Mouse (Mus musculus) heart, adult 9 months (tissue): ENCODE results near the gene Gabpa.

Experiments used
- DNase-seq, 2 experiments: peaks; one replicate each; pipeline ENCODE4 v3.0.0; 2022; ENCODE audit warnings: low spot score in 2 of 2

Gene Gabpa

DNA sequence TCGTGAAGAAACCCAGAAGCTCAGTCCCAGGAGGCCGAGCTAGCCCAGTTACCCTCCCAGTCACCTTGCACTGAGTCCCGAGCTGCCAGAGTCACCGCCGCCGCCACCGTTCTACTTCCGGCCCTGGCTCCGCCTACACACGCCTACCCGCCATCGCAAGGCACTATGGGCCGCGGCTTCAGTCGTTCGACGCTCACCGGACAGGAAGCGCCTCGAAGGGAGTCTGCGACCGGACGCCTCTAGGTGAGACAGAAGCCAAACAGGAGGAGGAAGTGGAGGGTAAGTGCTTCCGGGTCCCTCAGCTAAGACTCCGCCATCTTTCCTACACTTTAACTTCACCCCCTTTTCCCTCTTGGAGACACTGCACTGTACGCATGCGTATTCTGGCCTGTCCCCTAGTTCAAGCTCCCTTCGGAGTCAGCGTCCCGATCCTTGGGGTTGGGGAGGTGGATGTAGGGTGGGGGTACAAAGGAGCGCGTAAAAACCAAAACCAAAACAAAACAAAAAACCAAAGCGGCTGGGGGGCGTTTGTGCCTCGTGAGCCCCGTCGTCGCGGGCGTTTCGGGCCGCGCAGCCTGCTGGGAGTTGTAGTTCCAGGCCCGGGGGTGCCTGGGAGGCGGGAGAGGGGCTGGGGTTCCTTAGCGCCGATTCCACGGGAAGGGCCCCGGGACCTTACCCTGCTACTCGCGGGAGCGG, at the start of gene Gabpa:
TSS of gene Gabpa (plus strand) at position 181 of the 696 bp plus-strand sequence.
- peak; percentile 94 to 96 for DNase-seq

DNA sequence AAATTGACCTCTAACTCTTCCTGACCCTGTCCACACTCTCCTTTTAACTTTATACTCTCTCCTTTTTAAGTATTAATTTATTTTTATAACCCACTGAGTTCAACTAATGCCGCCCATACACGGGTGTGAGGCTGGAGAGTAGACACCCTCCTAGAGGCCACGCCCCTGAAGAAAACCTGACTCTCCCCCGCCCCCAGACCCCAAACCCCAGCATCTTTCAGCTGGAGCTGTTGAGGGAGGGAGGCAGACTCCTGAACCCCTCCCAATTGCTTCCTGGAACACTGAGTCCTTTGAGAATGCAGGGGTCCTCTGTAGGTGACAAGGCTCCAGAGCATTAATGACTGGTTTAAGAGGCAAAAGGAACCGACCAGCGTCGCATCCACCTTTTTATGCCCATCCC, 49.8 kb upstream of the Gabpa start:
- no peak for DNase-seq

DNA sequence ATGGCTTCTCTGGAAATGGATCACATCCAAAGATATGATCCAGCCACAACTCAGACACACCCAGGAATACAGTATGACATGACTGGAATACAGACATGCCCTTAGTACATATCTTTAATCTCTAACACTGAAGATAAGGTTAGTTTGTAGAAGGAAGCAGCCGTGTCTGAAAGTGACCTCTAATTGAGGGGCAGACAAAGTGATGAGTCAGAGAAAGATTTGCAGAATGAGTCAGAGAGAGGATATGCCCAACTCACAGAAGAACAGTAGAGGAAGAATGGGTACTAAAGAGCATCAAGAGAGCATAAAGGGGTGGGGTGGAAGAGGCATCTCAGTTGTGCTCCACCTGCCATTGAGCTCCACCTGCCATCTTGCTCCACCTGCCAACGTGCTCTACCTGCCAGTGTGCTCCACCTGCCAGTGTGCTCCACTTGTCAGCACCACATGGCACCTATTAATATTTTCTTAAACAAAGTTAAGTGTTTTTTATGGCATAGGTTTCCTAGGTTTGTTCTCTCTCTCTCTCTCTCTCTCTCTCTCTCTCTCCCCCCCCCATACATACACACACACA, 44.0 kb upstream of the Gabpa start:
- DNase-seq = no peak

DNA sequence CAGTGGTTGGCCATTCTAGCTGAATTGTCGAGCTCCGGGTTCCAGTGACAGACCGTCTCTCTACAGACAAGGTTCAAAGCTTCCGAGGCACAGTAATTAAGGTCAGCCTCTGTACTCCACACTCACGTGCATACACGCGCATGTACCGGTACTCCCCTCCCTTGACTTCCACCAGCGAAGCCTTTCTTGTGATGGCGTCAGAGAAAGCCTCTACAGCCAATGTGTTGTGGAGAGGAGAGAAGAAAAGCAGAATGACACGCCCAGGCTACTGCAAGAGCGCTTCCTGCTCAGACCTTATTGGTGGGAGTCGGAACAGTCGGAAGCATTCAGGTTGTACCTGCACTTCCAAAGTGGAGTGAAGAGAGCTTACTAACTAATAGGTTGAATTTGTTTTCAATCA, 41.3 kb upstream of the Gabpa start:
- no peak for DNase-seq

DNA sequence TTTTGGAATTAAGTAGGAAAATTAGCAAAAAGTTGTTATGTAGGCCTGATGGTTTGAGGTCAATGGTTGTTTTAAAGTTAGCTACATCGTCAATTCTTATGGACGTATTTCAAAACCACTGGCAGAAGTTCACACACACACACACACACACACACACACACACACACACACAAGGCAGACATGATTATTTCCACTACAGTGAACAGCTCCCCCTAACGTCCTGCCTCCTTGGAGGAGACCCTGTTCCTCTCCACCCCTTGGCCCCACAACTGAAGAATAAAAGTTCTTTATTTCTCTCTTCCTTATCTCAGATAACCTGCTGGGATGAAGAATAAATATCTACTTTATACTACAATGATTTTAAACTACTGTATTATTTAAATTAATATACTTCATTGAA, 39.4 kb upstream of the Gabpa start:
- no peak for DNase-seq

DNA sequence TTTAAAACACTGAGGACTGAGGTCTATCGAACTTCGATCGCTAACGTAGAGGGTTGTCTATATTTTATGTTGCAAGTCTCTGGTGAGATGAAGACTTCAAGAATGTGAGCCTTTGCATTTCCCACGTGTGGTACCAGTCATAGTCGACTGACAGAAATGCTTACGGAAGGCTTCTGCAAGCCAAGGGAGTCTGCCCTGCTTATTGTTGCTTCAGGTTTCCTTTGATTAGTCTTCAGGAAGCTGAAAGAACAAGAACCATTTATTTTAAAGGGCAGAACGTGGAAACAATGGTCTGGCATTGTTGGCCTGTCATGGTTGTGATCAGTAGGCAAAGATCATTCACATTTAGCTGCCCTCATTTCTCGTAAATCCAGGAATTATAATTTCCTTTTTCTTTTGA, 38.0 kb upstream of the Gabpa start:
- DNase-seq = no peak

DNA sequence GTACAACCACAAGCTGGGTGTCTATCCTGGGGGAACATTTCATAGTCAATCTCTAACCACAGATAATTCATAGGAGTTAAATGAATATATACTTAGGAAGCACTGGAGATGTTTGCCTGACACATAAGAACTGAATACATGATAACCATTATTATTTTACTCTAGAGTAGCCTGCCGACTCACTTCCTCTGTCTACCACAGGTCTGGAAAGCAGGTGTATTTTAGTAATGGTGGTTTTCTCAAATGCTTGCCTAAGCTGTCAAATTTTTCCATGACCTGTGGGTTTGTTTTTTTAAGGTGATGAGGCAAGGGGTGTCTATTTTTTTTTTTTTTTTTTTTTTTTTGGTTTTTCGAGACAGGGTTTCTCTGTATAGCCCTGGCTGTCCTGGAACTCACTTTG, 34.7 kb upstream of the Gabpa start:
- DNase-seq = no peak

DNA sequence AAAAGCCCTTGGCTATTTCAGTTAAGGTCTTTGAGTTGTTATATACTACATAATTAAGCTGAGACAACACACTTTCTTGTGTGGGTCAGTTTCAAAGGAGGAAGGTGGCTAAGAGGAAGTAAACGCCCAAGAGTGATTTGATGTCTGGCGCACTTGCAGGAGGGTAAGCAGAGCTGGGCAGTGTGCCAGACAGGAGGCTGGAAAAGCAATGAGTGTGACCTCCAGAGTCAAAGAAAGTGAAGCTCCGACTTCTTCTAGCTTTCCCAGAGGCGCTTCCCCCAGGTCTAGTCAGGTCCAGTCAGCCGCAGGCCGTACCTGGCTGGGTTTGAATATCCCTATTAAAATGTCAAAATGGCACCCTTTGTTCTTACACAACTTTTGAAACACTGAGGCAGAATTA, 32.5 kb upstream of the Gabpa start:
- DNase-seq = peak; percentile 79

DNA sequence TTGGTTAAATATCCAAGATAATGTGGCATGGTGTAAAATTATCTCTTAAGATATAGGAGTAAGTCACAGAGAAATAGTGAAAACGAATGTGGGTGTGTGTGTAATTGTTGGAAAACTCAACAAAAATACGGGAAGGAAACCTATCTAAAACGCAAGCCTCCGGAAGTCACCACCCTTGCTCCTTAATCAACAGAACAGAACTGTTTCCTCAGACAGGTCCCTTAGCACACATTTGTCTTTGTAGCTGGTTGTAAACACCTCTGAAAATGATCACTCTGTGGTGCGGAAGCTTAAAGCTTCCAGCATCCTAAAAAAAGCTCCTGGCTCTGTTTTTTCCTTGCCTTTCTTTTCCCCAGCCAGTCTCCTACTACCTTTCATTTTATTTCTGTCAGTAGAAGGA, 29.9 kb upstream of the Gabpa start:
- peak; percentile 55 to 75 for DNase-seq

DNA sequence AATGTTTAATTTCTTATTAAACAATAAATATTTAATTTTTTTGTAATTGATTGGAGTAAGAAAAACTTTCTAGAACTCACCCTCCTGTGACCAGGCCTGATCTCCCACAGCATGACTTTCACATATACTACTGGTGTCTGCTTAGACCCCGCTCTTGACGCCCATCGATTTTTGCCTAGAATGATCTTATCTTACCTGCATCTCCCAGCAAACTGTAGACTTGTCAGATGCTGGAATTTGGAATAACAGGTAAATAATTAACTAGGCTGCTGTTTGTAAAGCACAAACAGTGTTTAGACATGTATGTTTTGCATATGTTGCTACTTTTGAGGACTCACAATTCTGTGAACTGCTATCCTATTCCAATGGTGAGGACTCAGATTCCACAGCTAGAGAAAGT, 28.6 kb upstream of the Gabpa start:
- no peak for DNase-seq

DNA sequence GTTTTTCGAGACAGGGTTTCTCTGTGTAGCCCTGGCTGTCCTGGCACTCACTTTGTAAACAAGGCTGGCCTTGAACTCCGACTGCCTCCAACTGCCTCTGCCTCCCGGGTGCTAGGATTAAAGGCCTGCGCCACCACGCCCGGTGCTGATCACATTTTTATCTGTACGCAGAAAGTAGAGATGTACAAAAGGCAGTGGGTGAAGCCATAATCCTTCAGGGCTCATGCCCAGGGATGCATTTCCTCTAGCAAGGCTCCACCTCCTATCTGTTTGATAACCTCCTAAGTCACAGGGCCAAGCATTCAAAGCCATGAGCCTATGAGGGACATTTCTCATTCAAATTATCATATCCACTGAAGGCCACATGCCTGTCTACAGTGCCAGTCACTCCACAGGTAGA, 26.9 kb upstream of the Gabpa start:
- DNase-seq = no peak

DNA sequence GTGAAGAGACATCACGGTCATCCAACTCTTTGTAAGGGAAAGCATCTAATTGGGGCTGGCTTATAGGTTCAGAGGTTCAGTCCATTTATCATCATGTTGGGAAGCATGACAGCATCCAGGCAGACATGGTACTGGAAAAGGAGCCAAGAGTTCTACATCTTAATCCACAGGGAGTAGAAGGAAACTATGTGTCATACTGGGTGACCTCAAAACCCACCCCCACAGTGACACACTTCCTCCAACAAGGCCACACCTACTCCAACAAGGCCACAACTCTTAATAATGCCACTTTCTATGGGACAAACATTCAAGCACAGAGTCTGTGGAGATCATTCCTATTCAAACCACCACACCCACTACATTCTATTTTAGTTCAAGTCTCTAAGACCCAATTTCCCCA, 24.5 kb upstream of the Gabpa start:
- peak in 1 of 2 experiments; percentile 31 for DNase-seq

DNA sequence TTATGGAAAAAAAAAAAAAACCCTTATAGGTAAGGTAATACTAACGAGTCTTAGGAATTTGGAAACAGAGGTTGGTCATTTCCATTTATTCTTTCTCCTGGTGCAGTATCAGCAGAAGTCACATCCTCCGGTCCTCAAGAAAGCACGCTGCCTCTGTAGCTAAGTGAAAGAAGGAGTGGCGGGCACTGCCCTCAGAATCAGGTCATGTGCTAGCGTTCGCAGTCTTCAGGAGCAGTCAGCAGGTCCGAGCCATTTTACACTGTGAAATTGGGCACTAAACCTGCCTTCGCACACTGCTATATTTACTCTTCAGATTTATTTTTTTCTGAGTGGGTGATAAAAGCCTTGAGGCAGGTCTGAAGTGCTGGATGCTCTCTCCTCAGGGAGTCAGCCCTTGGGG, 20.9 kb upstream of the Gabpa start:
- DNase-seq = no peak

DNA sequence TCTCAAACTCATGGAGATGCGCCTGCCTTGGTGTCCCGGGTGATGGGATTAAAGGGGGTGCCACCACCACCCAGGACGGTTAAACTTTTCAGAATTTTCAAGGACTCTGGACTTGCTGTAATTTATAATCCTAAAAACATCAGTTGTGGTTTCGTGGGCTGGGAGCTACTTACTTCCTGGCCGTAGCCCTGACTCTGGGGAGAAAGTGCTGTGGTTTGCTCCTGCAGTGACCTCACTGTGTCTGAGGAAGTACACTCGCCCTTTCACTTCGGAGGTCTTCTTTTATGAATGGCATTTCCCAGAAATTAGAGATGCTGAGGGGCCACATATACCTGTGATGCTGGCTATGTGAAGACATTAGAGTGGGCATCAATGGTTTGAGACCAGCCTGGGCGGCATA, 20.2 kb upstream of the Gabpa start:
- no peak for DNase-seq

DNA sequence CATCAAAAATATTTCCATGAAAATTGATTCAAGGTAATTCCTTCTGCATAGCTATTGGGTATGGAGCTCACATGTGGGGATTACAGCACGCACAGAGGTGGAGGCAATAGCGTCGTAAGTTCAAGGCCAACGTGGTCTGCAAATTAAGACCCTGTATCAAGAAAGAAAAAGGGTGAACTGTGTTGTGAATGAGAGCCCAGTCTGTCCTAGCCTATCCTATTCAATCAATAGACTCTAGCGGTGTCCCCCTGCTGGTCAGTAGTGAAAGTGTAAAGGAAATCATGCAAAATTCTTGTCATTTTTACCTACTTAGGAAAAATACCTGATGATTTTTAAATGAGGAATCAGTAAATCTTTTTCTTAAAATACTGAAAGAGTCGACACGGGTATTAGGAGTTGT, 17.3 kb upstream of the Gabpa start:
- DNase-seq = peak in 1 of 2 experiments; percentile 32

DNA sequence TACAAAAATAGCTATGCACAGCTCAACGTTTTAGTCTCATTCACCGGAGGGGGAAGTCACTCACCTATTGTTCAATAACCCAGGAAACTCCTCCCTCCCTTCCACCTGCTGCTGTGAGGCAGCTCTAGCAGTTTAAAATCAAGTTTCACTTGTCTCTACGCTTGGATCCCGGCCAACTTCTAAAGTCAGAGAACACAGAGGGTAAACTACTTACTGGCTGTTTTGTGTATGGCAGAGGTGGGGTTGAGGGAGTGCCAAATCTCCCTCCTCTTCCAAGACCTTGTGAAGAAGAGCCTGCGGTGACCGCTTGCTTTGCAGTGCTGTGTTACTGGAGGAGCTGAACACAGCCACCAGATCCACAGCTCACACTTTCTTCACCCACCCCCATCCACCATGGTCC, 9.7 kb upstream of the Gabpa start:
- DNase-seq = peak; percentile 81 to 91

DNA sequence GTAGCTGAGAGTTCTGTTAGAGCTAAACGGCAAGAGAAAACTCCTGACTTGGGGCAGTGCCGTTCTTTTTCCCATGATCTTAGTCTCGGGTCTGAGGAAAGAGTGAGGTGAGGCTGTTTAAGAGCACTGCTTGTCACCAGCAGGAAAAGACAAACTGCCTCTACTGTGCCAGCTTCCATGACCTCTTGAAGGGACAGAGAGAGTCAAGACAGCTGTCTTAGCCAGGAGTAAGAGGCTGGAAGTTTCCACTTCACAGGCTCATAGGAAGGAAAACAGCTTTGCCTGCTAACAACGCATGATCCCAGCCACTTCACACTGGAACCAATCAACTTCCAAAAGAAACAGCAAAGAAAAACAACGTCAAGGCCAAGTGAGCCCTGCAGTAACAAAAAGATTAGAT, 3.0 kb upstream of the Gabpa start:
- no peak for DNase-seq

DNA sequence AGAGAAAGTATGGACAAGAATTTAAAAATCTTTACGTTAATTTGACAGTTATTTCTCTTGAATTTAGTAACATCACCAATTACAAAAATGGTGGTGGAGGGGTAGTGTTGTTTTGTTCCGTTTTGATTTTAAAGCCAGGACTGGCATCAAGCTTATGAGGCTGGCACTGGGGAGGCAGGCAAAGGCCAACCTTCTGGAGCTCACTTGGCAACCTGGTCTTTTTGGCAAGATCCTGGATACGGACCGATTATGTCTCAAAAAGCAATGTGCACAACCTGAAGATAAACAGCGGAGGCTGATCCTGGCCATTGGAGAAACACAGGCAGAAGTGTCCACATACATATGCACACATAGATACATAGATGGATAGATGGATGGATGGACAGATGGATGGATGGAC, 2.0 kb upstream of the Gabpa start:
- DNase-seq = no peak

DNA sequence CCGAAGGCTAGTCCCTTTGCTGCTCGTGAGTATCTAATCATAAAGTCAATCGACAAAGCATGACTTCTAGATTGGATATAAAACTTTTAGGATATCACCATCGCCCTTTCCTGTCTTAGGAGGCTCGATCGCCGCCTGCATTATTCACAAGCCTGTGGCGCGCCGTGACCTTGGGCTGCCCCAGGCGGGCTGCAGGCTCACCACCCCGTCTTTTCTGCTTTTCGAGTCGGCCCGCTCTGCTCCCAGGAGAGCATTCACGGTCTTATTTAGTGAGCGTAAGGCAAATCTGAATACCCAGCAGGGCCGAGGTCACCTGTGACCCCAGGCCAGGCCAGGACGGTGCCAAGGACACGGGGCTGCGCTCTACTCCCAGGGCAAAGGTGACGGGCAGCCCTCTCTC, 381 bp upstream of the Gabpa start:
- no peak for DNase-seq

DNA sequence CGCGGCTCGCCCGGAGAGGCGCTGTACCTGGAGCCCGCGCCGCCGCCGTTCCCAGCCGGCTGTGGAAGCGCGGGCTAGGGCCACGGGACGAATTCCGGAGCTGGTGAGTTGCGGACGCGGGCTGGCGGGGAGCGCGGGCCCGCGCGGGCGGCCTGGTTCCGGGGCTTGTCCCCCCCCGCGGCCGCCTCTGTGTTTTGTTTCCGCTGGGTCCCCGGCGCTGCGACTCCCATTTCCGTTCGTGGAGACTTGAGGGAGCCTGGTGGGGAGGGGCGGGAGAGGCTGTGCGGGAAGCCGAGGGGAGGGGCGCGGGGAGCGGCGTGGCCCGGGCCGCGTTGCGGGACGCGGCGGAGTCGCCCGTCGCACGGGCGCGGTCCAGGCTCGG, 707 bp downstream of the Gabpa start, which contains the start of gene Atp5j:
TSS of gene Atp5j (minus strand) at position 185 of the 382 bp plus-strand sequence.
- peak; percentile 85 to 86 for DNase-seq

DNA sequence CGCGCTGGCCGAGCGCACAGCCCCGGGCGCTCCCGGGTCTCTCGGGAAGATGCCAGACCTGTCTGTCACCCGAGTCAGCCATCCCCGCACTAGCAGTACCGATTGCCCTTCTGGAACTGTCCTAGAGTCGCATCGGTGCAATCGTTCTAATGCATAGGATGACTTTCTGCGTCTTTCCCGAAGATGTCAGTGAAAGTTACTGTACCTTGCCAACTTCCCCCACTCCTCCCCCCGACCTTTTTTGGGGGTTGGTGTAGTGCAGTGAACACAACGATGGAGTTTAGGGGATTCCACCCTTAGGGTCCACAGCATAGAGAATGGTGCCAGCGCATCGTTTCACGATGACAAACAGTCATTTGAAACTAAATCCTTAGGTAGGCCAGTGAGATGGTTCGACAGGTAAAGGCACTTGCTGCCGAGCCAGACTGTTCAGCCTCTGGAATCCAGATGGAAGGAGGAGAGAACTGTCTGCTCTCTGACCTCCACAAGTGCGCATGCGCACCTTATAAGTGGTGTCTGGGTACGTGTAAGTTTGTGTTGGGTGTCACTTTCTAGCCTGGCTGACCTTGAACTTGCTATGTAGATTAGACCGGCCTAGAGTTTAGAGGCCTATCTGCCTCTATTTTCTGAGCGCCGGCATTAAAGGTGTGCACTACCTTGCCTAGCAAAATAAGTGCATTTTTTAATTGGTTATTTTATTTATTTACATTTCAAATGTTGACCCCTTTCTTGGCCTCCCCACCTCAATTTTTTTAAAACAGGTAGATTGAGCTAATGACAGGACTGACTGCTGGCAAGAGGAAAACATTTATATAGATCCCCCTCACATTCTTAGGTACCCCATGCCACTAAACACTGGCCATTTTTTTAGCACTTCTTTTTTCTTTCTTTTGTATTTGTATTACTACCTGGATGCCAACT, 1.4 kb downstream of the Gabpa start:
- peak in 1 of 2 experiments; percentile 68 for DNase-seq

DNA sequence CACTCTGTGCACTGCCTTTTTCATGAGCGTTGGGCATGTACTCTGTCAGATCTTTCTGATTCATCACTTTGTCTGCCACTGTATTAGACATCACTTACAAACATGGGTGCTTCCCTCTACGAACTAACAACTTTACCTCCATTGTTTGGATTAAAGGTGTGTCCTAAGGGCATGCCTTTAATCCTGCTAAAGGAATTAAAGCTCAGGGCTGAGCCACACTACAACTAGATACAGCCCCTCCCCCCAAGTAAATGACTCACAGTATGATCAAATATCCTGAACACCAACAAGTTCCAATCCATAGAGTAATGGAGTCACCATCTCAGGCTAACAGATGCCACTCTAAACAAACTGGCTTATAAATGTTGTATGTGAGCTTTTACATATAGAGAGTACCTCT, 3.9 kb downstream of the Gabpa start:
- DNase-seq = no peak

DNA sequence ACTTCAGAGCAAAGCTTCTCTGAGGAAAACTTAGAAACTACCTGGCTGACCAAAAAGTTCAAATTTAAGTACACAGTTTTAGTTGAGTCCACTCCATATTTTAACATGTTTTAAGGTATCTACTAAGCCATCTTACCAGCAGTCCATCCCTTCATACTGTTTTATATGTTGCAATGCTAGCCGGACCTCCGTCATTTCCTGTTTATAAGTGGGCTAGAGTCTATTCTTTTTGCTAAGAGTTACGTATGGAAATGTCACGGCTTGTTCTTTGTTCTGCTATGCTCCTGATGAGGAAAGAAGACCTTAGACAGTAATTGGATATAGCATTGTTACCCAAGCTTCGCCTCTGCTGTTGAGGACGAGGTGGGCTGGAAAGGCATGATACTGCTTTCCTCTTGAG, 18.8 kb downstream of the Gabpa start:
- DNase-seq = no peak
